Mouse (Mus musculus) left cerebral cortex, postnatal 14 days (tissue): ENCODE data around the gene Gdpd5. TPM values are rescaled to one million over a fixed set of nuclear protein-coding genes. Genes with fewer than 3 reads are reported as not detected.
A peak's percentile ranks its signal among the peaks of the same experiment; 100 is the strongest.
"Not testable (repeated sequence)": the region's sequence is repeated elsewhere in the genome, so short reads cannot be mapped to it uniquely, and the experiment has no call there.

Experiments
- DNase-seq, 2 experiments: peaks; one replicate each; pipeline ENCODE4 v3.0.0; 2021 to 2022; ENCODE audit warnings: low spot score in 2 of 2, mixed read lengths in 1 of 2
- intact Hi-C: fragments of 180-260 bp; cut with DNase I; formaldehyde crosslinking; loops from one replicate; pipeline ENCODE4 v1.15.1; 2025
- total RNA-seq, 2 experiments: library from RNA; stranded (reverse); gene quantifications; 2 replicates each; pipeline ENCODE4 v1.2.3; 2021

The Gdpd5 gene
- total RNA-seq, 2 experiments from 2014 or later = 40.7 to 47.5 TPM

- intact Hi-C loops = loop anchor here (5.0 kb wide), 1 partner anchor 289 kb away; no protein-coding TSS in a partner anchor
- DNase-seq = not testable (repeated sequence)
Observed at GRCm38 (mm10) chr7:99508187-99508586, 127.0 kb downstream of the Gdpd5 start.

DNA sequence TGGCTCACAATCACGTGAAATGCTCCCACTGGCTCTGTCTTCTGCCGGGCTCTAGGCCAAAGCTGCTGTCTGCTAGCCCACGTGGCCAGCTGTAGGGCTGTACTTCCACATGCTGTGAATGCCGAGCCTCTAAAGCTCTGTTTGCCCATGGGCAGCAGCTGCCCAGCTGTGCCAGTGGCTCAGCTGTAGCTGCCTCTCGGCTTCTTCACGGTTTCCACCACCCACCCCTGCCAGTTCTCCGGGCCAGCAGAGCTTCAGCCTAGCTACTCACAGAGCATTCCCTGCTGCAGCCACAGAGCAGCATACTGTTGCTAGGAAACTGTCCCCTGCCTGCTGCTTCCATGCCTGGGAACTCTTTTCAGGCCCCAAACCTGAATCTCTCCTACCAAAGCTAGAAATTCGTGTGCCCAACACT lies 128.9 kb downstream of the Gdpd5 start:
- peak; percentile 62 to 87 for DNase-seq
- intact Hi-C loops = no loop called here

Other genes with a start within 250 kb of the Gdpd5 start
- 10 to 100 TPM; 39.4 to 41.7 TPM for gene Uvrag, start 240.3 kb upstream of the Gdpd5 start, total RNA-seq
- gene Dgat2, start 198.7 kb upstream of the Gdpd5 start, total RNA-seq = 100 to 1,000 TPM in 1 of 2 experiments, 10 to 100 TPM in 1; 89.2 to 100 TPM
- not detected for gene Mogat2, start 142.8 kb upstream of the Gdpd5 start, total RNA-seq
- 100 to 1,000 TPM; 182 to 190 TPM for gene Map6, start 114.0 kb upstream of the Gdpd5 start, total RNA-seq
- gene Serpinh1, start 28.2 kb upstream of the Gdpd5 start, total RNA-seq = 10 to 100 TPM; 49.7 to 52.2 TPM
- 1 to 10 TPM; 1.7 to 2.4 TPM for gene Klhl35, start 84.6 kb downstream of the Gdpd5 start, total RNA-seq
- 100 to 1,000 TPM; 221 to 235 TPM for gene Rps3, start 102.3 kb downstream of the Gdpd5 start, total RNA-seq
- 100 to 1,000 TPM; 154 to 160 TPM for gene Arrb1, start 154.1 kb downstream of the Gdpd5 start, total RNA-seq
- gene Tpbgl, start 245.7 kb downstream of the Gdpd5 start, total RNA-seq = 1 to 10 TPM; 3.7 to 4.6 TPM